Mouse (Mus musculus) lung, postnatal 14 days (tissue): ENCODE measurements around the gene Crlf2.
A peak's percentile ranks its signal among the peaks of the same experiment; 100 is the strongest.

Source experiments
- DNase-seq: peaks from one replicate; pipeline ENCODE4 v3.0.0; 2021

Gene Crlf2

GRCm38 (mm10) chr5:109558404-109559160 is at the start of gene Crlf2:
Gene Crlf2, minus strand, starts transcription at chr5:109558993.
- peak; percentile 90 for DNase-seq

GRCm38 (mm10) chr5:109602585-109602984 is 43.8 kb upstream of the Crlf2 start:
- DNase-seq, result peak; percentile 20

- peak; percentile 23 for DNase-seq
Observed at GRCm38 (mm10) chr5:109601080-109601479, 42.3 kb upstream of the Crlf2 start.

GRCm38 (mm10) chr5:109598876-109599275 is 40.1 kb upstream of the Crlf2 start:
- DNase-seq, result no peak

- DNase-seq, result peak; percentile 25
Observed at GRCm38 (mm10) chr5:109596647-109597046, 37.9 kb upstream of the Crlf2 start.

GRCm38 (mm10) chr5:109562829-109563228 is 4.0 kb upstream of the Crlf2 start:
- no peak for DNase-seq

- DNase-seq, result no peak
Observed at GRCm38 (mm10) chr5:109559191-109559590, 398 bp upstream of the Crlf2 start.

- no peak for DNase-seq
Observed at GRCm38 (mm10) chr5:109558123-109558403, 730 bp downstream of the Crlf2 start.

- DNase-seq, result peak; percentile 94
Observed at GRCm38 (mm10) chr5:109557321-109558122, 1.3 kb downstream of the Crlf2 start.

GRCm38 (mm10) chr5:109556591-109557320 is 2.0 kb downstream of the Crlf2 start:
- DNase-seq, result peak; percentile 83

- DNase-seq, result no peak
Observed at GRCm38 (mm10) chr5:109555676-109556571, 2.9 kb downstream of the Crlf2 start.

- no peak for DNase-seq
Observed at GRCm38 (mm10) chr5:109555236-109555675, 3.5 kb downstream of the Crlf2 start.

- DNase-seq, result no peak
Observed at GRCm38 (mm10) chr5:109554091-109555050, 4.4 kb downstream of the Crlf2 start.

GRCm38 (mm10) chr5:109553160-109553930 is 5.4 kb downstream of the Crlf2 start:
- DNase-seq, result no peak

- DNase-seq, result no peak
Observed at GRCm38 (mm10) chr5:109552541-109552940, 6.3 kb downstream of the Crlf2 start.

- DNase-seq, result no peak
Observed at GRCm38 (mm10) chr5:109552116-109552515, 6.7 kb downstream of the Crlf2 start.

GRCm38 (mm10) chr5:109551041-109551765 is 7.6 kb downstream of the Crlf2 start:
- DNase-seq, result no peak

GRCm38 (mm10) chr5:109550225-109550935 is 8.4 kb downstream of the Crlf2 start:
- DNase-seq, result no peak

- DNase-seq, result peak; percentile 22
Observed at GRCm38 (mm10) chr5:109548712-109549111, 10.1 kb downstream of the Crlf2 start.
